In the genomic region with DNA sequence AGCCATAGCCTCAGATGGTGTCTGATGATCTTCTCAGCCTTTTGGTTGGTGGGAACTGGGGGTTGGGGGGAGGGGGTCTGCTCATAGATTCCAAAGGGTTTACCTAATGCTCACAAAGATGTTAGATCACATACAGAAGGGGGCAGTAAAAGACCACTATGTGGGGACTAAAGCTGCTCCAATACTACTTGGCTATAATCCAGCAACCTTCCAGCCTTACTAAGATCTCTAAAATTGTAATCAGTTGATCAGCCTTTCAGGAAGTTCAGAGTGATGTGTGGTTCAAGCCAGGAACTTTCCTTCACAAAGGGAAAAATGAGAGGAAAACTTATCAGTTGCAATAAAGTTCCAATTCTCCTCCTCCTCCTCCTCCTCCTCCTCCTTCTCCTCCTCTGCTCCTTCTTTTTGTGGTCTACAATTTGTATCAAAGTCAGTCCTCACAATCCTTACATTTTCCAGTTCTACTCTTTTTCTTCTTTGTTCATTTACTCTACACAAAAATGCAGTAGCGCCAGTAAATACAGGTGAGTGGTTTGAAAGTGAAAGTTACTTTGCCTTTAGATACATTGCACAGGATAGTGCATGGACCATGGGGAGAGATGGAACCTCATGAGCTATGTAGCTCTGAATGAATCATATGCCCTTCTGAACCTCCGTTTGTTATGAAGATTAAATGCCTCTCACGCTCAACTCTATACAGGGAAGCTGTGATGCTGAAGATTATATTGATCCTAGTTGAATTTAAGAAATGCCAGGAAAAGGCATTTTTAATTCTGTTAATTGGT, we compare ENCODE assay signal across 8 mouse cellular contexts. TPM values are rescaled to one million over a fixed set of nuclear protein-coding genes. Genes with fewer than 3 reads are reported as not detected.
DNase-seq lines count a peak whose midpoint lies in the region; ATAC-seq and TF ChIP-seq lines count a peak whose summit lies in the region.

No protein-coding gene starts in this region.

- H3K27ac ChIP-seq in layer of hippocampus, adult 2 months: no peak overlapping the region
- peak overlapping the region; percentile 39; the same call in 1 of the 2 replicates for H3K27ac ChIP-seq in MEL (ENCODE audit: control insufficient read depth, low read depth, low read length)

- no peaks in the 10 kb centered on the region; a peak in 1 of 4 replicates for H3K27me3 ChIP-seq in MEL (ENCODE audit: control insufficient read depth in 1 of 2, insufficient read depth in 2 of 2, low read length in 2 of 2)

- peaks cover 4 to 26% of the 10 kb centered on the region in 2 experiments; a peak in 3 of 4 replicates for H3K36me3 ChIP-seq in MEL (ENCODE audit: control insufficient read depth in 1 of 2, insufficient read depth in 2 of 2, low read length in 2 of 2)

- TF ChIP-seq RAD21 in MEL (IDR thresholded peaks at IDR 0.05; ENCODE audit: low read depth, low read length): peak; percentile 98

- TF ChIP-seq CTCF in layer of hippocampus, adult 2 months (conservative IDR thresholded peaks at IDR 0.05): peak; percentile 68
- TF ChIP-seq CTCF in MEL (IDR thresholded peaks at IDR 0.05 in 2 of 3, conservative IDR thresholded peaks at IDR 0.05 in 1 of 3; ENCODE audit: control insufficient read depth in 1 of 3, insufficient read depth in 1 of 3, low read depth in 2 of 3, low read length in 3 of 3, poor library complexity in 1 of 3, severe bottlenecking in 1 of 3): peak; percentile 13 to 89 (median 64); a peak in 4 of 6 replicates

- peak in 1 of 2 experiments; percentile 19 for DNase-seq in layer of hippocampus, adult 2 months (ENCODE audit: low spot score in 2 of 2)
- DNase-seq in layer of hippocampus, postnatal 10 days (ENCODE audit: low spot score in 2 of 2): no peak
- peak; percentile 85 for DNase-seq in MEL (ENCODE audit: low read depth, low spot score)
- peak; percentile 81 for DNase-seq in embryo, embryonic 11 days
- DNase-seq in lung, postnatal 36 days: peak; percentile 49
- no peak for DNase-seq in layer of hippocampus, adult 11-12 months (ENCODE audit: low spot score)
- DNase-seq in cerebellum, adult 8-10 months: no peak

- no peak for TF ChIP-seq POLR2A in MEL (IDR thresholded peaks at IDR 0.05; ENCODE audit: control insufficient read depth in 1 of 2, insufficient read depth in 1 of 2, low read depth in 1 of 2, low read length in 2 of 2, poor library complexity in 1 of 2)

- no peak for TF ChIP-seq EP300 in MEL (IDR thresholded peaks at IDR 0.05; ENCODE audit: low read depth in 1 of 2, low read length in 2 of 2)

- peaks cover 26% of the 10 kb centered on the region for H3K79me2 ChIP-seq in MEL (ENCODE audit: control insufficient read depth, insufficient read depth, low read length, poor library complexity)

- H3K4me3 ChIP-seq in layer of hippocampus, adult 2 months: no peak overlapping the region
- peak overlapping the region; percentile 40 to 52 for H3K4me3 ChIP-seq in MEL (ENCODE audit: control insufficient read depth in 1 of 2, insufficient read depth in 1 of 2, low read depth in 2 of 2, low read length in 2 of 2)

- ATAC-seq in cerebellum, adult (ENCODE audit: insufficient number of reproducible peaks, low FRiP score, low TSS enrichment): no peak

- no peaks in the 10 kb centered on the region for H3K9me3 ChIP-seq in MEL (replicated peaks; ENCODE audit: insufficient read depth, low read length)

- H3K4me1 ChIP-seq in MEL (ENCODE audit: control insufficient read depth in 1 of 2, insufficient read depth in 2 of 2, low read length in 2 of 2): peaks cover 7 to 8% of the 10 kb centered on the region in 2 experiments

- H3K9ac ChIP-seq in MEL (ENCODE audit: control insufficient read depth, low read depth, low read length, poor library complexity, severe bottlenecking): peak overlapping the region; percentile 17

TF ChIP-seq in MEL, 35 proteins besides CTCF, POLR2A, EP300 and RAD21:
- TF ChIP-seq USF2 (IDR thresholded peaks at IDR 0.05; ENCODE audit: borderline replicate concordance in 1 of 2, insufficient read depth in 1 of 2, low read depth in 1 of 2, low read length in 2 of 2): no peak
- peak; percentile 99 for TF ChIP-seq ZC3H11A (IDR thresholded peaks at IDR 0.05; ENCODE audit: low read depth, low read length)
- no peak for TF ChIP-seq BHLHE40 (IDR thresholded peaks at IDR 0.05; ENCODE audit: borderline replicate concordance, low read depth, low read length)
- TF ChIP-seq ETS1 (IDR thresholded peaks at IDR 0.05; ENCODE audit: low read depth, low read length): peak; percentile 40; the same call in 1 of the 2 replicates
- no peak for TF ChIP-seq KAT2A (conservative IDR thresholded peaks at IDR 0.05; ENCODE audit: low read depth, low read length)
- no peak for TF ChIP-seq UBTF (IDR thresholded peaks at IDR 0.05; ENCODE audit: borderline replicate concordance, insufficient read depth, low read depth, low read length)
- no peak for TF ChIP-seq MAFK (IDR thresholded peaks at IDR 0.05; ENCODE audit: borderline replicate concordance, low read depth, low read length)
- no peak for TF ChIP-seq TAL1 (IDR thresholded peaks at IDR 0.05; ENCODE audit: low read length)
- TF ChIP-seq CHD2 (IDR thresholded peaks at IDR 0.05; ENCODE audit: low read length): no peak
- 0 out of 2 replicates have a peak, but pooled peaks have one; percentile 24 for TF ChIP-seq JUND (IDR thresholded peaks at IDR 0.05; ENCODE audit: low read depth, low read length)
- TF ChIP-seq MEF2A (IDR thresholded peaks at IDR 0.05; ENCODE audit: extremely low read depth, insufficient replicate concordance, low read depth, low read length, poor library complexity, severe bottlenecking): no peak
- peak; percentile 65 for TF ChIP-seq GATA1 (IDR thresholded peaks at IDR 0.05; ENCODE audit: low read depth, low read length)
- TF ChIP-seq POLR2AphosphoS5 (IDR thresholded peaks at IDR 0.05; ENCODE audit: borderline replicate concordance, low read depth, low read length): no peak
- 0 out of 2 replicates have a peak, but pooled peaks have one; percentile 30 for TF ChIP-seq ZNF384 (IDR thresholded peaks at IDR 0.05; ENCODE audit: low read depth, low read length)
- peak; percentile 94 for TF ChIP-seq SMC3 (IDR thresholded peaks at IDR 0.05; ENCODE audit: low read depth, low read length)
- no peak for TF ChIP-seq TCF12 (IDR thresholded peaks at IDR 0.05; ENCODE audit: low read depth, low read length)
- no peak for TF ChIP-seq NRF1 (IDR thresholded peaks at IDR 0.05; ENCODE audit: insufficient read depth, low read depth, low read length, poor library complexity, severe bottlenecking)
- no peak for TF ChIP-seq ZMIZ1 (IDR thresholded peaks at IDR 0.05; ENCODE audit: low read depth, low read length)
- 0 out of 2 replicates have a peak, but pooled peaks have one; percentile 23 for TF ChIP-seq CHD1 (IDR thresholded peaks at IDR 0.05; ENCODE audit: low read depth, low read length)
- TF ChIP-seq MXI1 (IDR thresholded peaks at IDR 0.05; ENCODE audit: low read depth, low read length): peak; percentile 26; the same call in 1 of the 2 replicates
- TF ChIP-seq MAZ (IDR thresholded peaks at IDR 0.05; ENCODE audit: low read depth, low read length): peak; percentile 58; the same call in 1 of the 2 replicates
- no peak for TF ChIP-seq GABPA (IDR thresholded peaks at IDR 0.05; ENCODE audit: low read depth, low read length)
- TF ChIP-seq TBP (IDR thresholded peaks at IDR 0.05; ENCODE audit: low read depth, low read length): no peak
- TF ChIP-seq MAX (IDR thresholded peaks at IDR 0.05; ENCODE audit: low read length): no peak
- TF ChIP-seq SIN3A (IDR thresholded peaks at IDR 0.05; ENCODE audit: low read length): peak; percentile 66; the same call in 1 of the 2 replicates
- no peak for TF ChIP-seq HCFC1 (IDR thresholded peaks at IDR 0.05; ENCODE audit: low read depth, low read length)
- no peak for TF ChIP-seq NELFE (IDR thresholded peaks at IDR 0.05; ENCODE audit: low read depth, low read length)
- peak; percentile 42; the same call in 1 of the 2 replicates for TF ChIP-seq MYC (IDR thresholded peaks at IDR 0.05; ENCODE audit: low read depth, low read length)
- no peak for TF ChIP-seq ELF1 (IDR thresholded peaks at IDR 0.05; ENCODE audit: low read depth, low read length)
- no peak for TF ChIP-seq ZKSCAN1 (IDR thresholded peaks at IDR 0.05; ENCODE audit: low read depth, low read length)
- peak; percentile 38; the same call in 1 of the 2 replicates for TF ChIP-seq RCOR1 (IDR thresholded peaks at IDR 0.05; ENCODE audit: low read depth, low read length)
- TF ChIP-seq MYB (IDR thresholded peaks at IDR 0.05; ENCODE audit: low read depth, low read length): no peak
TF ChIP-seq in MEL: peak in this region for 12.

RNA-seq across cellular contexts. Expression of gene Cox17, which starts 1.7 kb away (rescaled TPM):
- total RNA-seq in layer of hippocampus, adult 2 months (2021): 100 to 1,000 TPM; 123 to 126 TPM
- total RNA-seq in layer of hippocampus, postnatal 10 days (2021): 10 to 100 TPM; 66.5 to 94.2 TPM
- 293 and 295 TPM in 2 replicates for total RNA-seq in MEL (2012; rRNA removed)
- 100 to 1,000 TPM in 1 of 2 experiments, not detected in 1; 269 TPM for polyA plus RNA-seq in MEL (2012; ENCODE audit: insufficient read depth in 1 of 2, insufficient read length in 2 of 2, low read depth in 1 of 2, low replicate concordance in 2 of 2, missing spikeins in 1 of 2)

RNA-seq across cellular contexts. Expression of gene Gm21987, which starts 1.7 kb away (rescaled TPM):
- not detected for total RNA-seq in layer of hippocampus, adult 2 months (2021)
- not detected for total RNA-seq in layer of hippocampus, postnatal 10 days (2021)
- not detected in 2 replicates for total RNA-seq in MEL (2012; rRNA removed)
- polyA plus RNA-seq in MEL (2012; ENCODE audit: insufficient read depth in 1 of 2, insufficient read length in 2 of 2, low read depth in 1 of 2, low replicate concordance in 2 of 2, missing spikeins in 1 of 2): not detected

RNA-seq across cellular contexts. Expression of gene Maats1, which starts 3.2 kb away (rescaled TPM):
- total RNA-seq in layer of hippocampus, adult 2 months (2021): 1 to 10 TPM; 1.1 to 1.3 TPM
- 1 to 10 TPM; 1.7 to 1.8 TPM for total RNA-seq in layer of hippocampus, postnatal 10 days (2021)
- total RNA-seq in MEL (2012; rRNA removed): 0.10 TPM in 1 of 2 replicates, not detected in the other
- polyA plus RNA-seq in MEL (2012; ENCODE audit: insufficient read depth in 1 of 2, insufficient read length in 2 of 2, low read depth in 1 of 2, low replicate concordance in 2 of 2, missing spikeins in 1 of 2): under 1 TPM in 1 of 2 experiments, not detected in 1; 0.03 TPM

RNA-seq across cellular contexts. Expression of gene Popdc2, which starts 16.9 kb away (rescaled TPM):
- under 1 TPM; 0.44 to 0.49 TPM for total RNA-seq in layer of hippocampus, adult 2 months (2021)
- under 1 TPM; 0.23 to 0.42 TPM for total RNA-seq in layer of hippocampus, postnatal 10 days (2021)
- total RNA-seq in MEL (2012; rRNA removed): 15.2 and 17.5 TPM in 2 replicates
- polyA plus RNA-seq in MEL (2012; ENCODE audit: insufficient read depth in 1 of 2, insufficient read length in 2 of 2, low read depth in 1 of 2, low replicate concordance in 2 of 2, missing spikeins in 1 of 2): 10 to 100 TPM in 1 of 2 experiments, not detected in 1; 45.4 TPM

RNA-seq across cellular contexts. Expression of gene Nr1i2, which starts 50.5 kb away (rescaled TPM):
- not detected for total RNA-seq in layer of hippocampus, adult 2 months (2021)
- not detected for total RNA-seq in layer of hippocampus, postnatal 10 days (2021)
- not detected in 2 replicates for total RNA-seq in MEL (2012; rRNA removed)
- not detected for polyA plus RNA-seq in MEL (2012; ENCODE audit: insufficient read depth in 1 of 2, insufficient read length in 2 of 2, low read depth in 1 of 2, low replicate concordance in 2 of 2, missing spikeins in 1 of 2)

Comparison
In these comparisons a context has a peak if more than half of its experiments do, and no peak if none do; other contexts are left out.
1. DNase-seq: peak in MEL (single experiment), embryo, embryonic 11 days (single experiment) and lung, postnatal 36 days (single experiment); none in layer of hippocampus, postnatal 10 days (0 of 2), layer of hippocampus, adult 11-12 months (single experiment) and cerebellum, adult 8-10 months (single experiment).